Mouse (Mus musculus): ENCODE data around the gene Mrvi1.

- no peak for TF ChIP-seq CTCF (IDR thresholded peaks at IDR 0.05; ENCODE audit: borderline replicate concordance, insufficient read depth, low read length)
- TF ChIP-seq POLR2A (IDR thresholded peaks at IDR 0.05; ENCODE audit: low read depth, low read length), result no peak
These were observed 66.3 kb downstream of the Mrvi1 start for GRCm38 (mm10) chr7:110915913-110916312.

Data from embryonic fibroblast, embryonic 13.5 days (primary cell).